Mouse (Mus musculus): ENCODE results near the gene Gm20388.
"Not testable (repeated sequence)": the region's sequence is repeated elsewhere in the genome, so short reads cannot be mapped to it uniquely, and the experiment has no call there.

Gm20388 gene

GRCm38 (mm10) chr8:121271542-121271941 is 1360.9 kb downstream of the Gm20388 start:
- DNase-seq = no peak

- DNase-seq = no peak
These were observed 1362.6 kb downstream of the Gm20388 start for GRCm38 (mm10) chr8:121273195-121273594.

DNA sequence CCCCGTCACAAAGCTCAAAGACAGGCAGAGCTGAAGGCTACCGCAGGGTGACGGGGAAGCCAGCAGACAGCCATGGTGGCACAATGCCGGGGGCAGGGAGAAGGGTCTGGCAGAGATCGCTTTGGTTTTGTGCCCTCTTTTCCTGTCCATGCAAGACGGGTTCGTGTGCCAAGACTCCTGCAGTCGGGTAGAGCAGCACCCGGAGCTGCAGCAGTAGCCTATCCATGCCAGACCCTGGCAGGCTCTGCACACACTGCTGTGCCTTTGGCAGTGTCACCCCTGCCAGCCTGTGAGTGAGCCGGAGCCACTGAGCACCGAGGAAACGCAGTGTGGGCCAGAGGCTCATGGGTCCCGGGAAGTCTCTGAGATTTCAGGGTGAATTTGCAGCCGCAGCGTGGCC is 1363.0 kb downstream of the Gm20388 start:
- DNase-seq = no peak

DNA sequence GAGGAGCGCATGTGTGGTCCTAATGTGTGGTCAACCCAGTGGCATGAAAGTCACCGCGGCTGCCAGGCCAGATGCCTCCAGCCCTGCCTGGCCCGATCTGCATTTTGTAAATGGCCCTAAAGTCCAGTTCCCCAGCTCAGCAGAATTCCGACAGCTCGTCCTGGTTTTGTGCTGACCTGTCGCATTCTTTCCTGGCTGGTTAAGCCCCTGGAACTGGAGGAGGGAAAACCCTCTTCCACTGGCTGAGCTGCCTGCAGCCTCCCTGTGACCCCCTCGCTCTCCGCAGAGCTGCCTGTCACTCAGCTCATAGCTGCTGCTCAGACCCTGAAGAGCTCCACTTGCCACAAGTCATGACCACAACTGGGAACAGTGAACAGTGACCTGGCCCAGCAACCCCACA is 1369.8 kb downstream of the Gm20388 start:
- DNase-seq = no peak

DNA sequence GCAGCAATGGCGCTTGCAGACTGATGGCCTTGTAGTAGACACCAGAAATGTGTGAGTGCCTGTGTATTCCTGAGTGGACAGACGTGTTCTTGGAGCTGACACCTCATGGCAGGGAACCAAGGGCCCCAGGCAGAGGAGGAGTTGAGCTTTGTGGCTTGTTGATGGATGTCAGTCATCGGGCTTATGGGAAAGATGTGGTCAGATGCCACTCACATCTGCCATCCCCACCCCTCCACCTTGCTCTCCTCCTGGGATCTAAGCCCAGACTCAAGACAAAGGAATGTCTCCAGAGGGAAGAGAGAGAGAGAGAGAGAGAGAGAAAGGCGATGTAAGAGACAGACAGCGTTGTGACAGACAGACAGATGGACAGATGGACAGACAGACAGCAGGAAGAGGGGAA is 1378.7 kb downstream of the Gm20388 start:
- DNase-seq = no peak

GRCm38 (mm10) chr8:121290547-121290946 is 1379.9 kb downstream of the Gm20388 start:
- no peak for DNase-seq

DNA sequence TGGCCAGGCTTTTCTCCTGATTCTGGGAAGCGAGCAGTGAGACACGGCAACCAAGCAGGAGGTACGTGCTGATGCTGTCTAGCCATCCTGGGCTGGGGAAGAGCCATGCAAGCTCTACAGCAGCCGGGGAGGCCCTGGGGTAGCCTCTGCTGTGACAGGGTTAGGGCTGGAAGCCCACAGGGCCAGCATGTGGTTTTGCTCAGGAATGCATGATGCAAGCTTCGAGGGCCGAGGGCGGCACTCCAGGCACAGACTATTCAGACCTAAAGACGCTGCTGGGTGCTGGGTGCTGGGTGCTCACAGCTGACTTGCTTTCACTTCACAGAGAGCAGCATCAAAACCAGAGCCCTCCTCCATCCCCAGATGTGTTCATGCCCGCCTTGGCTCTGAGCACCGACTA is 1382.8 kb downstream of the Gm20388 start:
- no peak for DNase-seq

DNA sequence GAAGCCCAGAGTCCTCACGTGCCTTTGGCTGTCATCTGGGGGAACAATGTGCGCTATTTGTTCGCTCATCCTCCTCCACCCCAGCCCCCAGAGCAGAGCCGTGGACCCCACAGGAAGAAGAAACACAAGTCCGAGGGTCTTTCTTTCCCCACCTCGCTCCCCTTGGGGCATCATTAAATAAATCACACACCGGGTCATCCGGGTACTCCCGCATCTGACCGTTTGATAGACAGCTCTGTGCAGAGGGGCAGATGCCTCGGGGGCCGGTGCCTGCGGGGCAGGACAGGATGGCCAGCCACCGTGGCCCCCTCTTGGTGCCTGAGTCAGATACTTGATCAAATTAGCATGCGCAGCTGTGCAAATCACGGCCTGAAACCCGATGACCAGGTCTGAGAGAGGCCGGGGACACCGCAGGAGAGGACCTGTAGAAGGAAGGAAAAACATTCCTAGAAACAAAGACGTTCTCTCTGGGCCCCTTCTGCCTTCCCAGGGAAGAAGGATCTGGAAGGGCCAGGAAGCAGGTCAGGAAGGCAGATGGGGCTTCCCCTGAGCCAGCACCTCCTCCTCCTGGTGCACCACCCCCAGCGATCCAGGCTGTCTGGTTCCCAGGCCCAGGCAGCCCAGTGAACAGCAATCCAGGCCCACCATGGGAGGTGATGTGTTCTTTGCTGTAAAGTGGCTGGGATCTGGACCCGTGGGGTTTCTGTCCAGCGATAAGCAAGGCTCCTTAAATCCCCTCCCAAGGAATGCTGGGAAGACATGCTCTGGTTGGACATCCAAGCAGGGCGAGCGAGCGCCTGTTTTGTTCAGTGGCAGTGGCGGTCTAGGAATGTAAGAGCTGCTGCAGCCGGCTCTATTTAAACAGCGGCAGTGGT is 1383.8 kb downstream of the Gm20388 start:
- no peak for DNase-seq

DNA sequence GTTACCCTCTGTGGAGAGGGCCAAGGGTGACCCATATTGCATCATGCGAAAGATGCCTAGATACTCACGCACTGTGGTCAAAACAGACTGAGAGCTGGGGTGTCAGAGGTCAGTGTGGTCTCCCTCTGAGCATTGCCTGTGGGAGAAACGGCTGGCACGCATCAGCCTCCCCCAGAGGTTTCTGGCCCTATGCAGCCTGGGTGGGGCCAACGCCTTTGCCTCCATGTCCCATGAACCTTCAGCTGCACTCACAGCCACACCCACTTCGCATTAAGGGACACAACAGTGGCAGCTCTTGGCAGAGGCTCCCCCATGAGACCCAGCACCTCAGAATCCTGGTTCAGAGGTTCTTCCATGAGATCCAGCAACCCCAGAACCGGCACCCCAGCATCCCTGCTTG is 1385.4 kb downstream of the Gm20388 start:
- DNase-seq = no peak

DNA sequence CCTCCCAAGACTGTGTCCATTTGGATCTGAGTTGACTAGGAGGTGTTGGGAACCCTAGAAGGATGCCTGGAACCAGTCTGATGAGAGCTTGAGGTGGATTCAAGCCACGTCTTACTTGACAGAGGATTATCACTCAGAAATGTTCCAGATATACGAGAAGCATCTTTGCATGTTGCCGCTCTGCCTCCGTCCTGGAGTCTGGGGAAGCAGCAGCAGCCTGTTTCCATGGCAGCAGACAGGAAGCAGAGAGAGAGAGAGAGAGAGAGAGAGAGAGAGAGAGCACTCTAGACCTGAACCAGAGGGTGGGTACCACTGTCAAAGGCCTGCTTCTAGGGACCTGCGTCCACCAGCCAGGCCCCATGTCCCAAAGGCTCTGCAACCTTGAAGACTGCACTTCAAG is 1386.0 kb downstream of the Gm20388 start:
- no peak for DNase-seq

- no peak for DNase-seq
These were observed 1386.7 kb downstream of the Gm20388 start for GRCm38 (mm10) chr8:121297299-121297698.

DNA sequence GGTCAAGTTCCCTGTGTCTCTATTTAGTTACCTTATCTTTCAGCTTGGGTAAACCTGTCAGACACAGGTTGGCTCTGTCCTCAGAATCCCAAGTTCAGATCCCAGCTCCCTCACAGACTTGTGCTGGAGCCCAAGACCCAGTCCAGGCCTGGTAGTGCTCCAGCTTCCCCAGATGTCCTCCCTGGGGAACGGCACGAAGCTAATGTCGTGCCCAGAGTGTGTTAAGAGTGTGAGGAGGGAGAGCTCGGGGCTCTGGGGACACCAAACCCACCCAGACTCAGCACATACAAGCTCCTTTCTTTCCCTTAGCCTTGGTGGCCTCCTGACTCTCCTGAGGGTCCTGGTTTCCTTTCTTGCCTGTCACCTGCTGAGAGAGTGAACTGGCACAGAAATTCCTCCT is 1389.4 kb downstream of the Gm20388 start:
- DNase-seq = no peak

DNA sequence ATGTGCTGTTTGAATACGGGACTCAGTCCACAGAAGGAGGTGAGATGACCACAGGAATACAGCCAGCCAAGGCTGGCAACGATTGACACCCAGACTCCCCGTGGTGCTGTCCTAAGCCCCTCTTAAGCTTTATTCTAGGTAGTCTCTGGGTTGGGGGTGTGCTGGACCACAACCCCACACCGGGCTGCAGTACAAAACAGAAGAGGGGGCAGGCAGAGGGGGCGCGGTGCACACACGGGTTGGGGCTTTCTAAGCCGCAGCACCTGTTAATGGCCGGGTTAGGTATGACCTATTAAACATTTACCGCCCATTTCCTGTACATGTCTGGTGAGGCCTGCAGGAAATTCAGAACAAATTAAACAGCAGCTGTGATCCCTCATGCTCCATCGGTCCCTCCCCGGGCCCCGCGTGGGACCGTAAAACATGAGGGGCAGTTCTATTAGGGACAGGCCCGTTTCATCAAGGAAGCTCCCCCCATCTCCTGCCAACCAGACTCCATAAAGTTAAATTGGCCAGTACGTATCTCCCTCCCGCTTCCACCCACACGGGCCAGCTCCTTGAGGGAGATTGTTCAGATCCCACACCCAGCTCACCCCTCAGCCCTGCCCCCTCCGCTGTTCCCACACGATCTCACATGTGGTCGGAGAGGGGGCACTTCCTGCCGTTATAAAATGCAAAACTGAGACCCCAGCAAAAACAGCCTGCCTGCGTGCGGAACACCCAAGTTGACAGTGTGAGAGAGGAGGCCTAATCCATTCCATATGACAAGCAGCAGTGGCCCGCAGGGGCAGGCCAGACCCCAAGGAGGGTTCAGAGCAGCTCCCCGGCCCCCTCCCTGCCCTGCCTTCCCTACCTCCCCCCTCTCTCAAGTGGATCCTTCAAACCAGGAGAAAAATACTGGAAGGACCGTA is 1390.1 kb downstream of the Gm20388 start:
- DNase-seq = no peak

- DNase-seq = no peak
These were observed 1390.8 kb downstream of the Gm20388 start for GRCm38 (mm10) chr8:121301431-121301830.

GRCm38 (mm10) chr8:121301978-121302649 is 1391.5 kb downstream of the Gm20388 start:
- no peak for DNase-seq

DNA sequence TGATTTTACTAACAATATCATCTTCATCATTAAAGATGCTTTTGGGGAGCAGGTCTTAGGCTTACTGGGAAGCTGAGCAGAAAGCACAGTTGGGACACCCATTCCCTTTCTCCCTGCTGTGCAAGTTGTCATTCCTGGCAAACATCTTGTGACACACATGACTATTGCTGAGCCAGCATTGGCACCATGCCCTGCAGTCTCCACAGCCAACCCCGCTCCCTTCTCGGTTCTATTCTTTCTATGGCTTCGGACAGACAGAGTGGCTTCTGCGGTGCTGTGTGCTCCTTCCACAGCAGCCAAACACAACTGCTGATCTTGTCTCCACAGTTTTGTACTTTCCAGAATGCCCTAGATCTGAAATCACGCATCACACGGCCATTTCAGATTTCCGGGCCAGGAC is 1397.1 kb downstream of the Gm20388 start:
- peak; percentile 44 for DNase-seq

- DNase-seq = no peak
These were observed 1400.6 kb downstream of the Gm20388 start for GRCm38 (mm10) chr8:121310976-121311819.

DNA sequence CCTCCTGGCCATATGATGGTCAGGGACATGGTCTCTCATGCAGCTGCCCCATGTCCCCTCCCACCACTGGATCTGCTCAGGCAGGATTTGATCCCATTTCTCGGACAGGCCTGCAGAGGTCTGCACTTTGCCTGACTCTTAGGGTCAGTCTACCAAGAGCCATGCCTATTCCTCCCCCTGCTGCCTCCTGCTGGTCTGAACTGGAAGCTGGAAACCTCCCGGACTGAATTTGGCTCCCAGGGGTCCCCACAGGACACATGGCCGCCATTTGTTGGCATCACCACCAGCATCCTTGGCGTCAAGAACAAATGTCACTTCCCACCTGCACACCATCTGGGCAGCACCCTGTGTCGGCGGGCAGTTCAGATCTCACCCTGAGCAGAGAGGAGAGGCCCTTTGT is 1402.8 kb downstream of the Gm20388 start:
- no peak for DNase-seq

DNA sequence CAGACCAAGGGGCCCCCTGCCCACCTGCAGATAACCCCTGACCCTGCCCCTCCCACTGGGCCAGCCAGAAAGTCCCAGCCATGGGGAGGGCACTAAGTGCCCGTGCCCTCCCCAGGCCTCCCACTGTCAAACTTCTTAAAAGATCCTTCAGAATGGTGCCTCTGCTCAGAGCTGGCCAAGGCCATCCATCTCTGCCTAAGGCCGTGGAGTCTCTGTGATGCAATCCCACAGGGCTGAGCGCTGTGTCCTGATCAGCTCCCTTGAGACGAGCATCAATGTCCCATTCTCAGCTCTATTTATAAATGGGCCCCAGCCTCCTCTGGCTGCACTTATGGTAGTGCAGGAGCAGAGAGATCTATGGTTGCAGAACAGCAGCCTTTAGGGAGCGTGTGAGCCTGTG is 1403.4 kb downstream of the Gm20388 start:
- no peak for DNase-seq

GRCm38 (mm10) chr8:121315569-121315968 is 1404.9 kb downstream of the Gm20388 start:
- no peak for DNase-seq

GRCm38 (mm10) chr8:121316009-121316408 is 1405.4 kb downstream of the Gm20388 start:
- no peak for DNase-seq

- not testable (repeated sequence) for DNase-seq
These were observed 1408.1 kb downstream of the Gm20388 start for GRCm38 (mm10) chr8:121318756-121319155.
